Mouse (Mus musculus) embryonic facial prominence, embryonic 14.5 days (tissue): Measurements from ENCODE around the gene Stat5b. TPM values are rescaled to one million over a fixed set of nuclear protein-coding genes. Genes with fewer than 3 reads are reported as not detected.

Source experiments
- ATAC-seq: fragments of 200-750 bp; cut with Nextera tagmentation; 2 replicates; pipeline ENCODE4 v1.8.0; 2017; ENCODE audit warnings: low read depth, moderate number of reproducible peaks, moderate TSS enrichment
- DNase-seq: peaks from one replicate; pipeline ENCODE4 v3.0.0-alpha.2; 2015; ENCODE audit warnings: low spot score
- H3K27ac ChIP-seq: fragments of 300-500 bp; sonication (generic); replicated peaks from 2 replicates; pipeline ENCODE4 v1.5.1; 2014; ENCODE audit warnings: low read depth, mild to moderate bottlenecking, low read length, moderate library complexity
- H3K27me3 ChIP-seq: fragments of 300-500 bp; sonication (generic); replicated peaks from 2 replicates; pipeline ENCODE4 v1.6.1; 2014; ENCODE audit warnings: low read length; ENCODE audit not compliant: control insufficient read depth, insufficient read depth
- H3K36me3 ChIP-seq: fragments of 300-500 bp; sonication (generic); 2 replicates; pipeline ENCODE4 v1.6.1; 2014; ENCODE audit warnings: low read length, mixed read lengths; ENCODE audit not compliant: control insufficient read depth, insufficient read depth
- H3K4me1 ChIP-seq: fragments of 300-500 bp; sonication (generic); 2 replicates; pipeline ENCODE4 v1.6.1; 2014; ENCODE audit warnings: antibody characterized with exemption, low read length; ENCODE audit not compliant: control insufficient read depth, insufficient read depth
- H3K4me2 ChIP-seq: fragments of 300-500 bp; sonication (generic); 2 replicates; pipeline ENCODE4 v1.6.1; 2014; ENCODE audit warnings: low read depth, mild to moderate bottlenecking, low read length, moderate library complexity, mixed read lengths
- H3K4me3 ChIP-seq: fragments of 300-500 bp; sonication (generic); 2 replicates; pipeline ENCODE4 v1.5.1; 2014; ENCODE audit warnings: low read depth, mild to moderate bottlenecking, low read length
- H3K9ac ChIP-seq: fragments of 300-500 bp; sonication (generic); 2 replicates; pipeline ENCODE4 v1.6.1; 2014; ENCODE audit warnings: low read depth, mild to moderate bottlenecking, low read length, moderate library complexity, mixed read lengths
- H3K9me3 ChIP-seq: fragments of 300-500 bp; sonication (generic); 2 replicates; pipeline ENCODE4 v1.6.1; 2016; ENCODE audit warnings: low read length; ENCODE audit not compliant: control insufficient read depth
- WGBS: fragments of 180-500 bp; shearing (Covaris S2); extraction: QIAGEN DNeasy Blood & Tissue Kit; methylation state at CpG from one replicate; pipeline ENCODE4 v1.1.7; 2014; 5-methylcytosine and 5-hydroxymethylcytosine counted together
- polyA plus RNA-seq: library from polyadenylated mRNA; unstranded; fragments of >200 nt; fragmentation: Nextera tagmentation; extraction: Ambion mirVana; gene quantifications from 2 replicates; pipeline ENCODE4 v1.2.1, GENCODE M21; 2014

Stat5b gene
- polyA plus RNA-seq, 1 experiment from 2014 or later, result 27.6 TPM

DNA sequence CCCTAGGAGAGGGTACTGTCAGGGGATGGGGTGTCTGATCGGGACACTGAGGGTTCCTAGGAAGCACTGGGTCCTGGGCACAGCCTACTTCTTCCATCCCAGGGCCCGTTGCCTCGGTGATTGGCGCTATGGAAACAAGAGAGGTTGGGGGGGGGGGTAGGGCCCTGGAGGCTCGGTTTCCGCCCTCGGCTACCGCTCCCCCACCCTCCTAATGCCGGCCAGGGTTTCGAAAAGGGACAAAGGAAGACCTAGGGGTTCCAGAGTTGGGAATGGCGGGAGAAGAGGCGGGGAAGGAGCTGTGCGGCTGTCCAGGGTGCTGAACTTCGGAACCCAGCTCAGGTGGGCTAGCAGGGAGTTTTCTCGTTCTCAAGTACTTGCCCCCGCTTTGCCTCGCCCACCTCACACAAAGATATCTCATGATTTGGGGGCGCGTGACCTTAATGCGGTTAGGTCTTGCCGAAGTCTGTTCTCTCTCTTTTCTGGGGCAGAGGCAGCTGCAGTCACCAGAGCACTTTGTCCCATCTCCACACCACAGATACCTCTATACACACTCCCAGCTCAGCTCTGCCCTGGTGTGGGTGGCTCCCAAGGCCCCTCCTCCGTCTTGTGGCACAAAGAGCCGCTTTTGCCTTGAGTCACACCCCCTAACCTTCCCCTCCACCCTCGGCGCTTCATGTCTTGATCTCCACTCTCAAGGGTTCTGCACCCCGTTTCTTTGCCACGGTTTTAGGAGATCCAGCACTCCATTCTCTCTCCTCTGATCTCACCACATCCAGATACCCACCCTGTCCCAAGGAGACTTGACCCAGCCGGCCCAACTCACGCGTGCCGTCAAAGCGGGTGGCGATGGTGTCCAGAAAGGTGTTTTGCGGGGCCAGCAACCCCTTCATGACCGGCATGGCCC, 91.6 kb downstream of the Stat5b start:
- peak overlapping the region; percentile 33 for H3K4me3 ChIP-seq
- DNase-seq (peak; percentile 65), ATAC-seq (peak; percentile 58)
- no peaks in the 10 kb centered on the region for H3K9me3 ChIP-seq
- no peaks in the 10 kb centered on the region for H3K36me3 ChIP-seq
- H3K27ac ChIP-seq, result no peak overlapping the region
- H3K4me1 ChIP-seq, result 0 out of 2 replicates have a peak, but pooled peaks cover 6% of the 10 kb centered on the region
- WGBS, result under 1% methylated on average over 30 of the region's 35 CpGs
- no peak overlapping the region for H3K9ac ChIP-seq
- peak overlapping the region; percentile 53 for H3K4me2 ChIP-seq
- peaks cover 43% of the 10 kb centered on the region for H3K27me3 ChIP-seq

DNA sequence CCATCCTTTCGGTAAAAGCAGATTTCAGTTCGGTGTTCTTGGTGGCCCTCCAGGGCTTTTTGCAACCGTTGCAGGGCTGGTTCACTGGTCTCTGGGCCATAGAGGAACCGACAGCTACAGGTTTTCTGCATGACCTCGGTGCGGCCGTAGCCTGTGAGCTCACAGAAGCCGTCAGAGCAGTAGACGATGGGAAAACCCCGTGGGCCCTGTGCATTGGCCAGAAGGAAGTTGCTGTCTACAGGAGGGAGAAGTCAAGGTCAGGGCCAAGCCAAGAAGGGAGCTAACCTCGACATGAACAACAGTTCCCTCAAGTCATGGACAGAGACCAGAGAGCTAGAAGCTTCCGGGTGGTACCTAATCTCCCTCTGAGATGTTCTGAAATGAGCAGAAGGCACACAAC, 93.0 kb downstream of the Stat5b start:
- WGBS, result 89% methylated on average over 12 of the region's 12 CpGs
- H3K36me3 ChIP-seq, result no peaks in the 10 kb centered on the region
- H3K4me1 ChIP-seq, result 0 out of 2 replicates have a peak, but pooled peaks cover 6% of the 10 kb centered on the region
- H3K4me3 ChIP-seq, result no peak overlapping the region
- no peak overlapping the region for H3K27ac ChIP-seq
- no peak for ATAC-seq
- H3K27me3 ChIP-seq, result peaks cover 39% of the 10 kb centered on the region
- no peak overlapping the region for H3K4me2 ChIP-seq
- no peak overlapping the region for H3K9ac ChIP-seq
- H3K9me3 ChIP-seq, result no peaks in the 10 kb centered on the region
- DNase-seq, result no peak

DNA sequence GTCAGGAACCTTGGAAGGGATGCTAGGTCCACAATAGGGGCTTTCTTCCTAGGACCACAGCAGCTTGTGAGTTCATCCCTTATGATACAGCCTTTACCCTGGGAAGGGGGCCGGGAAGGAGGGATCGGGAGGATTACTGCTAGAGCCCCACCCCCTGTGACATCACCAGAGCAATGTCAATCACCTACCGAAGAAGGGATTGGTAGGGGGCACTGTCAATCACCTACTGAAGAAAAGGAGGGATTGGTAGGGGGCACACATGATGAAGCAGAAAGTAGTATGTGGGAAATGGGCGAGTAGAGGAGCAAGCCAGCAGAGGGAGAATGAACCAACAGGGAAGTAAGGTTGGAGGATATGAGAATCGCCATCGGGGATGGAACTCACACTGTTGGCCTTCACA, 94.0 kb downstream of the Stat5b start:
- Histone ChIP-seq H3K9me3 (no peaks in the 10 kb centered on the region), H3K9ac (no peak overlapping the region), H3K4me2 (no peak overlapping the region), H3K36me3 (no peaks in the 10 kb centered on the region), H3K27ac (no peak overlapping the region), H3K4me1 (0 out of 2 replicates have a peak, but pooled peaks cover 6% of the 10 kb centered on the region), H3K27me3 (peaks cover 30% of the 10 kb centered on the region), H3K4me3 (no peak overlapping the region)
- WGBS, result 77% methylated on average over 6 of the region's 6 CpGs
- ATAC-seq (no peak), DNase-seq (no peak)

DNA sequence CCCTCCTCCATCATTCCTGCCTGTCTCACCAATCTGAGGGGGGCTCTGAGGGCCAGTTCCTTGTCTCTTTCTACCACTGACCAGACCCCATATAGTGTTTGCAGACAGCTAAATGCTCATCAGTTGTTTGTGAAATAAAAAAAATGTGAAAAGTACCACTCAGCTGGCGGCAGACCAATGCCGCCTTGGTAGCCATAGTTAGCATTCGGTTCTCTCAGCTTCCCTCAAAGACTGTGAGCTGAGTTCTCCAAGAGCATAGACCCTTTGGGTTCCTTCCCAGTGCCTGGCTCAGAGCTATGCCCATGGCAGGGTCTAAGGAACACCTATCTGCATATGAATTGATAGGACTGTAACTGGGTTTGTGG, 95.8 kb downstream of the Stat5b start:
- H3K4me3 ChIP-seq, result no peak overlapping the region
- 91% methylated on average over 3 of the region's 3 CpGs for WGBS
- no peak overlapping the region for H3K27ac ChIP-seq
- no peak for ATAC-seq
- H3K27me3 ChIP-seq, result peaks cover 13% of the 10 kb centered on the region
- H3K4me2 ChIP-seq, result no peak overlapping the region
- DNase-seq, result no peak
- 0 out of 2 replicates have a peak, but pooled peaks cover 4% of the 10 kb centered on the region for H3K4me1 ChIP-seq
- no peaks in the 10 kb centered on the region for H3K9me3 ChIP-seq
- H3K36me3 ChIP-seq, result no peaks in the 10 kb centered on the region
- H3K9ac ChIP-seq, result no peak overlapping the region

DNA sequence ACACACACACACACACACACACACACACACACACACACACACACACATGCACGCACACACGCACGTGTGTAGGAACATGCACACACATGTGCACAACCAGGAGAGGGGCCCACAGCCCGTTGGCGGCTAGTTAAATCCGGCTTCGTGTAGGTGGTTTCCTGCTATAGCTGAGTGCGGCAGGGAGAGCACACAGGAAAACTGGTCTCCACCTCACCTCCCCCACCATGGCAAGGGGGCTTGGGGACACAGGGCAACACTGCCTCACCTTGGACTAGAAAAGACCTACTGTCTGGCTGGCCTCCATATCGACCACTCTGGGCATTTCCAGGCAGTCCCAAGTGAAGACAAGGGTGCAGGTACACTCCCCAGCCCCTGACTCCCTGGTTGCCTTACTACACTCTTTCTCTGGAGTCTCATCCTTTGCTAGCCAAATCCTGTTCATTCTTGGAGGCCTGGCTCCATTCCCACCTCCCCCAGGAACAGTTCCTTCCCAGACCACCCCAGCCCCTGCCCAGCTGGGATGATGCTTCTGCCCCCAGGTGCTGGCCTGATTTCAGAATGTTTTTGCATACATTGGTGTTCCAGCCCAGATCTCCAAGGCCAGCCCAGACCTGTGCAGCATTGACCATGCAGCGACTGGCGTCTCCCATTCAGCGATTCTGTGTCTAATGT, 96.4 kb downstream of the Stat5b start:
- H3K9me3 ChIP-seq, result no peaks in the 10 kb centered on the region
- H3K4me2 ChIP-seq, result no peak overlapping the region
- H3K4me1 ChIP-seq, result no peaks in the 10 kb centered on the region
- DNase-seq, result no peak
- no peak overlapping the region for H3K27ac ChIP-seq
- H3K9ac ChIP-seq, result no peak overlapping the region
- H3K4me3 ChIP-seq, result no peak overlapping the region
- H3K36me3 ChIP-seq, result no peaks in the 10 kb centered on the region
- H3K27me3 ChIP-seq, result peaks cover 8% of the 10 kb centered on the region
- no peak for ATAC-seq
- WGBS, result 83% methylated on average over 8 of the region's 12 CpGs

DNA sequence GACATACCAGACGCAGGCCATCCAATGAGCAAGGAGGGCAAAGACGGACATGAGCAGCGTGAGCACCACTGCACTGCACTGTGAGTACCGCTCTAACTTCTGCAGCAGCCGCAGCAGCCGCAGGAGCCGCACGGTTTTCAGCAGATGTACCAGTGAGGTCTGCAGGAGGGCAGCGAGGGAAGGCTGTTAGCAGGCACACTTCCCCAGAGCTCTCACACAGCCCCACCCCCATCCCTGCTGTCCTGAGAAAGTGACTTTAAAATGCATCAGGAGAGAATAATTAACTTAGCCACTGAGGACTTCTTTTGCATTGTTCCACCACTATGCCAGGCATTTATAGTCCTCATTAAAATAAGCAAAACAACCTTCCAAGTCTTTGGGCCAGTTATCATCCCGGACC, 98.2 kb downstream of the Stat5b start:
- Histone ChIP-seq H3K4me3 (no peak overlapping the region), H3K9me3 (no peaks in the 10 kb centered on the region), H3K27ac (no peak overlapping the region), H3K4me1 (no peaks in the 10 kb centered on the region), H3K4me2 (no peak overlapping the region), H3K9ac (no peak overlapping the region), H3K36me3 (no peaks in the 10 kb centered on the region), H3K27me3 (no peaks in the 10 kb centered on the region)
- DNase-seq (no peak), ATAC-seq (no peak)
- 36% methylated on average over 10 of the region's 10 CpGs for WGBS

DNA sequence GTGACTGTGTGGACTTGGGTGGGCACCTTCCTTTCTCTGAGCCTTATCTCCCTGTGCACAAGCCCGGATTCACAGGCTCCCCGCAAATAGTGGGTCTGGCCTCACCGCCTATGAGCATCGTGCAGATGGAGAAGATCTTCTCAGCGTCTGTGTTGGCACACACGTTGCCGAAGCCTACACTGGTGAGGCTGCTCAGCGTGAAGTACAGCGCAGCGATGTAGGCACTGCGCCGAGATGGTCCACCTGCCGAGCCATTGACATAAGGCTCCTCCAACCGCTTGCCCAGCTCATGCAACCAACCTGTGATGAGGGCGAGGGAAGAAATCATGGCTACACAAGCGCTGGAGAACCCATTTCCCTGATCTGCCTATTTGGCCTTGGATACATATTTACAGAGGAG, 100.4 kb downstream of the Stat5b start:
- Histone ChIP-seq H3K36me3 (no peaks in the 10 kb centered on the region), H3K27ac (no peak overlapping the region), H3K9me3 (no peaks in the 10 kb centered on the region), H3K4me2 (no peak overlapping the region), H3K4me1 (no peaks in the 10 kb centered on the region), H3K27me3 (no peaks in the 10 kb centered on the region), H3K9ac (no peak overlapping the region), H3K4me3 (no peak overlapping the region)
- WGBS, result 85% methylated on average over 16 of the region's 16 CpGs
- ATAC-seq (no peak), DNase-seq (no peak)

DNA sequence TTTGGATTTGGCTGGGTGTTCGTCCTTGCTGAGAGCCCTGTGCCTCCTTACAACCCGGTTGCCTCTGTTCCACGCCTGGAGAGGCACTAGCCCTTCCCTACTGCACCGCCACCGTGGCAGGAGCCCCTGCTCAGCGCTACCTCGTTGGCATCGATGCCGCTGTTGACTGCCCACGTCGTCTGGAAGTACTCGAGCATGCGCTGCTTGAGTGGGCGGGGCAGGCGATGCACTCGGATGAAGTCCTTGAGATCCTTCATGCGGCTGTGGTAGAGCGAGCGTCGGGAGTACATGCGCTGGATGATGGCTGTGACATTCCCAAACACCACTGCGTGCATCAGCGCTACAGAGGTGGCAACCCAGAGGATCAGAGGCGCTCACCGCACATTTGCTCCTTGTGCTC, 101.1 kb downstream of the Stat5b start:
- Histone ChIP-seq H3K9ac (no peak overlapping the region), H3K36me3 (no peaks in the 10 kb centered on the region), H3K4me3 (no peak overlapping the region), H3K27me3 (no peaks in the 10 kb centered on the region), H3K4me1 (no peaks in the 10 kb centered on the region), H3K27ac (no peak overlapping the region), H3K4me2 (no peak overlapping the region), H3K9me3 (no peaks in the 10 kb centered on the region)
- WGBS, result 51% methylated on average over 25 of the region's 25 CpGs
- DNase-seq, result no peak
- no peak for ATAC-seq
